Mouse (Mus musculus): Measurements from ENCODE around the gene Csf3.
"Not testable (repeated sequence)": the region's sequence is repeated elsewhere in the genome, so short reads cannot be mapped to it uniquely, and the experiment has no call there.

DNA sequence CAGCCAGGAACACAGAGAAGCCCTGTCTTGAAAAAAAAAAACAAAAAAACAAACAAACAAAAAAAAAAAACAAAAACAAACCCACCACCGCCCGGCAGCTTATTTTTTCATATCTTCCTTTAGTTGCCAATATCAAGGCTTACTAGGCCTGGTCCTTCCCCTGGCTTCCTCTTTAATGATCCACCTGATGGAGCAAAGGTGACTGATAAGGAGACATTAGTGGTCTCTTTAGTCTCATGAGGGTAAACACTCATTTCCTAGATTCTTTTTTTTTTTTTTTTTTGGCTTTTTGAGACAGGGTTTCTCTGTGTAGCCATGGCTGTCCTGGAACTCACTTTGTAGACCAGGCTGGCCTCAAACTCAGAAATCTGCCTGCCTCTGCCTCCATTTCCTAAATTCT, 36.2 kb downstream of the Csf3 start:
- TF ChIP-seq CTCF (IDR thresholded peaks at IDR 0.05; ENCODE audit: borderline replicate concordance, control insufficient read depth, extremely low read depth, insufficient read depth, low read length, poor library complexity); POLR2A (IDR thresholded peaks at IDR 0.05; ENCODE audit: control insufficient read depth, extremely low read depth, insufficient read depth, low read length, poor library complexity): not testable (repeated sequence)
